Mouse (Mus musculus): ENCODE data around the gene Rreb1. TPM values are rescaled to one million over a fixed set of nuclear protein-coding genes. Genes with fewer than 3 reads are reported as not detected.

Gene Rreb1
- polyA plus RNA-seq, 1 experiment from 2014 or later: 13.0 TPM

GRCm38 (mm10) chr13:37952981-37953380 is 174.8 kb downstream of the Rreb1 start:
- H3K9ac ChIP-seq (ENCODE audit: low read length): no peak overlapping the region
- 69% methylated on average over 6 of the region's 6 CpGs for WGBS
- peaks cover 37% of the 10 kb centered on the region for H3K36me3 ChIP-seq (ENCODE audit: control insufficient read depth, insufficient read depth)
- no peak overlapping the region for H3K4me3 ChIP-seq (ENCODE audit: low read length)
- H3K4me1 ChIP-seq (ENCODE audit: control insufficient read depth, insufficient read depth, low read length): no peaks in the 10 kb centered on the region
- no peaks in the 10 kb centered on the region for H3K27me3 ChIP-seq (ENCODE audit: control insufficient read depth, insufficient read depth, low read length)
- H3K27ac ChIP-seq (ENCODE audit: low read length): no peak overlapping the region
- no peak for ATAC-seq (replicated peaks; ENCODE audit: extremely low read depth, insufficient read depth, low FRiP score)
- no peak overlapping the region for H3K4me2 ChIP-seq (ENCODE audit: low read depth, low read length)
- H3K9me3 ChIP-seq (replicated peaks; ENCODE audit: control insufficient read depth, low read length): no peaks in the 10 kb centered on the region

DNA sequence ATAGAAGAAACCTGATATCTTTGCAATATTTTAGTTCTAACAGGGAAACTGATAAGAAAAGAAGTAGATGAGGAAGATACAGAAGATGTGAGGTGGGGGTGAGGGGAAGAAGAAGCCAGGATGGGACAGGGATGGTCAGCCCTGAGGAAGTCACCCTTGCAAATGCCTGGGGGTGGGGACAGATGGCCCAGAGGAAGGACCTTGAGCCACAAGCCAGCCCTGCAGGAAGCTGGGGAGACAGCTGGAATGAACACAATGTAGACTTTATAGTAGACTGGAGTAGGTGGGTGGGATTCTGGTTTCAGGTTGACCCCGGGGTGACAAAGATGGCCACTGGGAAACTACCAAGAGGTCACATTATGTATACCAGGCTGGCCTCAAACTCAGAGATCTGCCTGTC is 176.1 kb downstream of the Rreb1 start:
- no peaks in the 10 kb centered on the region for H3K9me3 ChIP-seq (replicated peaks; ENCODE audit: control insufficient read depth, low read length)
- 71% methylated on average over 1 of the region's 1 CpGs for WGBS
- no peak for ATAC-seq (replicated peaks; ENCODE audit: extremely low read depth, insufficient read depth, low FRiP score)
- no peak overlapping the region for H3K9ac ChIP-seq (ENCODE audit: low read length)
- H3K27me3 ChIP-seq (ENCODE audit: control insufficient read depth, insufficient read depth, low read length): no peaks in the 10 kb centered on the region
- no peak overlapping the region for H3K4me2 ChIP-seq (ENCODE audit: low read depth, low read length)
- H3K4me3 ChIP-seq (ENCODE audit: low read length): no peak overlapping the region
- H3K4me1 ChIP-seq (ENCODE audit: control insufficient read depth, insufficient read depth, low read length): peaks cover 3% of the 10 kb centered on the region; the same call in 1 of the 2 replicates
- peaks cover 25% of the 10 kb centered on the region for H3K36me3 ChIP-seq (ENCODE audit: control insufficient read depth, insufficient read depth)
- H3K27ac ChIP-seq (ENCODE audit: low read length): no peak overlapping the region

GRCm38 (mm10) chr13:37958498-37959238 is 180.5 kb downstream of the Rreb1 start:
- Histone ChIP-seq H3K27me3 (ENCODE audit: control insufficient read depth, insufficient read depth, low read length) (no peaks in the 10 kb centered on the region), H3K4me3 (ENCODE audit: low read length) (no peak overlapping the region), H3K4me2 (ENCODE audit: low read depth, low read length) (no peak overlapping the region), H3K27ac (ENCODE audit: low read length) (peak overlapping the region; percentile 39; the same call in 1 of the 2 replicates), H3K4me1 (ENCODE audit: control insufficient read depth, insufficient read depth, low read length) (peaks cover 3% of the 10 kb centered on the region; the same call in 1 of the 2 replicates), H3K36me3 (ENCODE audit: control insufficient read depth, insufficient read depth) (no peaks in the 10 kb centered on the region), H3K9me3 (replicated peaks; ENCODE audit: control insufficient read depth, low read length) (no peaks in the 10 kb centered on the region), H3K9ac (ENCODE audit: low read length) (no peak overlapping the region)
- ATAC-seq (replicated peaks; ENCODE audit: extremely low read depth, insufficient read depth, low FRiP score): no peak
- 71% methylated on average over 18 of the region's 18 CpGs for WGBS

DNA sequence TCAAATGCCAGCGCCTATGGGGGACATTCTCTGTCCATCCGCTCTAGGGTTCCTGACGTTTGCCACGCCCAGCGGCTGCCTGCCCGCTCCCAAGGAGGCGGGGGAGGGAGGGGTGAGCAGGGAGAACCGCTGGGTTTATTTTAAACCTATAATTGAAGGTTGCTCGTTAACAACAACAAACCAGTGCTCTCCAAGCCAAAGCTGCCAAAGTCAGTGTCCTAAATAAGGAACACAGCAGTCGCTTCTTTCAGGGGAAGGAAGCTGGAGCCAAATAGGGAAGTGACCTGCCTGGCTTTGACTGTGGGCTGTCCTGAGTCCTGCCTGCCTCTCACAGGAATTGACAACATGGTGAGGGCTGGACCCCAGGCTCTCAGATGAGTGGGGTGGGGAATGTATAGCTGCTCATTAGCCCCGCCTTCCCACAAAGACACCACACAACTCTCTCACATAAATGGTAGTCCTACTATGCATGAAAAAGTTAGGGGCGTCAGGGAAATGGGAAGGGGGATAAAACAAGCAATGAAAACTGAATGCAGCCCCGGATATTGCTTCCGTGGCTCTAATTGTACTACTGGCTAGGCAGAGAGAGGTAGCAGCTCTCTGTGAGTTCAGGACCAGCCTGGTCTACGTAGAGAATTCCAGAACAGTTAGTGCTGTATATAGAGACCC is 181.2 kb downstream of the Rreb1 start:
- H3K27ac ChIP-seq (ENCODE audit: low read length): peak overlapping the region; percentile 39; the same call in 1 of the 2 replicates
- 70% methylated on average over 15 of the region's 15 CpGs for WGBS
- no peak for ATAC-seq (replicated peaks; ENCODE audit: extremely low read depth, insufficient read depth, low FRiP score)

DNA sequence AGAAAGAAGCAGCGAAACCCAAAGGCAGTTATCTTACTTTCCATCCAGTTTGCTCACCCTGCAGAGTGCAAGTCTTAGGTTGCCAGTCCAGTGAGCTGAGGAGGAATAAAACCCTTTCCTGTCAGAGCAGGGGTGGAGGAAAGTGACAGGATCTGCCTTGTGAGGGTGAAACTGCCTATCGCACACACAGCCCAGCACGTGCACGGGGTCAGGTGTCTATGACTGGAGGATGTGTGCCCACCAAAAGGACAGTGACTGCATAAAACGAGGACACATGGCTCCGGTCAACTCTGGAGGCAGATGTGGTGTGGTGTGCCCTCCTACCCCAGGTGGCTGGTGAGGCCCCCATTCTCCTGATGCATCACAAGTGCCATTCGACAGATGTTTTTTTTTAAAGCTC is 181.7 kb downstream of the Rreb1 start:
- H3K4me3 ChIP-seq (ENCODE audit: low read length): no peak overlapping the region
- no peaks in the 10 kb centered on the region for H3K9me3 ChIP-seq (replicated peaks; ENCODE audit: control insufficient read depth, low read length)
- no peak overlapping the region for H3K9ac ChIP-seq (ENCODE audit: low read length)
- H3K4me1 ChIP-seq (ENCODE audit: control insufficient read depth, insufficient read depth, low read length): peaks cover 10% of the 10 kb centered on the region
- no peak for ATAC-seq (replicated peaks; ENCODE audit: extremely low read depth, insufficient read depth, low FRiP score)
- H3K4me2 ChIP-seq (ENCODE audit: low read depth, low read length): no peak overlapping the region
- H3K27ac ChIP-seq (ENCODE audit: low read length): no peak overlapping the region
- H3K36me3 ChIP-seq (ENCODE audit: control insufficient read depth, insufficient read depth): no peaks in the 10 kb centered on the region
- H3K27me3 ChIP-seq (ENCODE audit: control insufficient read depth, insufficient read depth, low read length): no peaks in the 10 kb centered on the region
- 85% methylated on average over 7 of the region's 7 CpGs for WGBS

More for the DNA sequence above, 181.2 kb downstream of the Rreb1 start:
- H3K9me3 ChIP-seq (replicated peaks; ENCODE audit: control insufficient read depth, low read length): no peaks in the 10 kb centered on the region
- no peak overlapping the region for H3K9ac ChIP-seq (ENCODE audit: low read length)
- no peak overlapping the region for H3K4me2 ChIP-seq (ENCODE audit: low read depth, low read length)
- H3K36me3 ChIP-seq (ENCODE audit: control insufficient read depth, insufficient read depth): no peaks in the 10 kb centered on the region
- H3K27me3 ChIP-seq (ENCODE audit: control insufficient read depth, insufficient read depth, low read length): no peaks in the 10 kb centered on the region
- no peak overlapping the region for H3K4me3 ChIP-seq (ENCODE audit: low read length)
- H3K4me1 ChIP-seq (ENCODE audit: control insufficient read depth, insufficient read depth, low read length): peaks cover 9% of the 10 kb centered on the region

- WGBS: 81% methylated on average over 9 of the region's 9 CpGs
- no peak overlapping the region for H3K27ac ChIP-seq (ENCODE audit: low read length)
- no peak for ATAC-seq (replicated peaks; ENCODE audit: extremely low read depth, insufficient read depth, low FRiP score)
- H3K9me3 ChIP-seq (replicated peaks; ENCODE audit: control insufficient read depth, low read length): no peaks in the 10 kb centered on the region
- H3K36me3 ChIP-seq (ENCODE audit: control insufficient read depth, insufficient read depth): no peaks in the 10 kb centered on the region
- no peak overlapping the region for H3K4me3 ChIP-seq (ENCODE audit: low read length)
- H3K4me2 ChIP-seq (ENCODE audit: low read depth, low read length): no peak overlapping the region
- H3K9ac ChIP-seq (ENCODE audit: low read length): no peak overlapping the region
- H3K27me3 ChIP-seq (ENCODE audit: control insufficient read depth, insufficient read depth, low read length): no peaks in the 10 kb centered on the region
- peaks cover 16% of the 10 kb centered on the region for H3K4me1 ChIP-seq (ENCODE audit: control insufficient read depth, insufficient read depth, low read length)
Measured at GRCm38 (mm10) chr13:37962541-37962940, 184.3 kb downstream of the Rreb1 start.

DNA sequence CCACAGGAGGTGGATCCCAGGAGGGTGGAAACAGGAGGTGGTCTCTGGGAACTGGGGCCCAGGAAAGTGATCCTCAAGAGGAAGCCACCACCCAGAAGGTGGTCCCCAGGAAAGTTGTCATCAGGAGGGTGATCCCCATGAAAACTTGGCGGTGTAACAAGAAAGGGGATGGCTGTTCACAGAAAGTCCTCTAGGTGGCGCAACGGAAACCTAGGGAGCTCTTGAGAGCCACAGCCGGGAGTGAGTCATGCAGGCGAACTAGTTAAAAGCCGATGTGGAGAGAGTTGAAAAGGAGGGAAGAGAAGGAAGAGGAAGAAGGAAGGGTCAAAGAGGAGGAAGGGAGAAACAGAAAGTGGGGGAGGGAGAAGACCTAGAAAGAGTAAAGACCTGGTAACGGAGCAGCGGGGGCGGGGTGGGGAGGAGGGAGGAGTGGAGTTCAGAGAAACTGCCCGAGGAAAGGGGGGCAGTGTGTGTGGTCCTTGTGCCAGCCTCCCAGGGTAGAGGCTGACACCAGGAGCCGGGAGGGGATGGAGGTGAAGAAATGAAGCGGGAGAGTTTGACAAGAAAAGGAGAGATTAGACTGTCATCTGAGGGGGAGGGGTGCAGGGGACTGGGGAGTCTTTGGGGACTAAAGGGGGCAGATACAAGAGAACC is 185.3 kb downstream of the Rreb1 start:
- H3K36me3 ChIP-seq (ENCODE audit: control insufficient read depth, insufficient read depth): no peaks in the 10 kb centered on the region
- 1% methylated on average over 12 of the region's 12 CpGs for whole genome bisulfite sequencing
- peak overlapping the region; percentile 50 for H3K4me3 ChIP-seq (ENCODE audit: low read length)
- H3K9ac ChIP-seq (ENCODE audit: low read length): peak overlapping the region; percentile 66
- peak overlapping the region; percentile 80 for H3K4me2 ChIP-seq (ENCODE audit: low read depth, low read length)
- H3K4me1 ChIP-seq (ENCODE audit: control insufficient read depth, insufficient read depth, low read length): peaks cover 16% of the 10 kb centered on the region
- ATAC-seq (replicated peaks; ENCODE audit: extremely low read depth, insufficient read depth, low FRiP score): no peak; the same call in 1 of the 2 replicates
- no peaks in the 10 kb centered on the region for H3K9me3 ChIP-seq (replicated peaks; ENCODE audit: control insufficient read depth, low read length)
- no peak overlapping the region; the same call in 1 of the 2 replicates for H3K27ac ChIP-seq (ENCODE audit: low read length)
- H3K27me3 ChIP-seq (ENCODE audit: control insufficient read depth, insufficient read depth, low read length): no peaks in the 10 kb centered on the region

GRCm38 (mm10) chr13:37964128-37965087 is 186.2 kb downstream of the Rreb1 start:
- Histone ChIP-seq H3K36me3 (ENCODE audit: control insufficient read depth, insufficient read depth) (no peaks in the 10 kb centered on the region), H3K4me2 (ENCODE audit: low read depth, low read length) (peak overlapping the region; percentile 80), H3K9ac (ENCODE audit: low read length) (peak overlapping the region; percentile 66; the same call in 1 of the 2 replicates), H3K4me3 (ENCODE audit: low read length) (peak overlapping the region; percentile 50), H3K27ac (ENCODE audit: low read length) (no peak overlapping the region; the same call in 1 of the 2 replicates), H3K9me3 (replicated peaks; ENCODE audit: control insufficient read depth, low read length) (no peaks in the 10 kb centered on the region), H3K27me3 (ENCODE audit: control insufficient read depth, insufficient read depth, low read length) (no peaks in the 10 kb centered on the region), H3K4me1 (ENCODE audit: control insufficient read depth, insufficient read depth, low read length) (peaks cover 13% of the 10 kb centered on the region)
- WGBS: 43% methylated on average over 20 of the region's 20 CpGs
- ATAC-seq (replicated peaks; ENCODE audit: extremely low read depth, insufficient read depth, low FRiP score): no peak

All from heart, embryonic 16.5 days (tissue).